Mouse (Mus musculus) left cerebral cortex, adult 11 months (tissue): ENCODE measurements around the gene Fam173a.
"Not testable (repeated sequence)": the region's sequence is repeated elsewhere in the genome, so short reads cannot be mapped to it uniquely, and the experiment has no call there.

Experiments used
- DNase-seq: peaks from one replicate; pipeline ENCODE4 v3.0.0; 2022; ENCODE audit warnings: low spot score

The Fam173a gene

GRCm38 (mm10) chr17:25760148-25760547 is 32.6 kb downstream of the Fam173a start:
- DNase-seq: no peak

GRCm38 (mm10) chr17:25757691-25758090 is 35.0 kb downstream of the Fam173a start:
- no peak for DNase-seq

- no peak for DNase-seq
These were observed 36.1 kb downstream of the Fam173a start for GRCm38 (mm10) chr17:25756378-25757242.

GRCm38 (mm10) chr17:25755627-25756377 is 36.9 kb downstream of the Fam173a start:
- DNase-seq: no peak

GRCm38 (mm10) chr17:25755086-25755485 is 37.6 kb downstream of the Fam173a start:
- no peak for DNase-seq

- no peak for DNase-seq
These were observed 38.5 kb downstream of the Fam173a start, which contains the start of gene Msln for GRCm38 (mm10) chr17:25754241-25754640. Msln (minus strand) TSS chr17:25754378.

GRCm38 (mm10) chr17:25751446-25751845 is 41.3 kb downstream of the Fam173a start:
- no peak for DNase-seq

- no peak for DNase-seq
These were observed 43.4 kb downstream of the Fam173a start for GRCm38 (mm10) chr17:25749314-25749713.

- DNase-seq: no peak
These were observed 44.5 kb downstream of the Fam173a start for GRCm38 (mm10) chr17:25748238-25748637.

GRCm38 (mm10) chr17:25744311-25744710 is 48.4 kb downstream of the Fam173a start:
- DNase-seq: no peak

- no peak for DNase-seq
These were observed 48.9 kb downstream of the Fam173a start for GRCm38 (mm10) chr17:25743831-25744230.

- not testable (repeated sequence) for DNase-seq
These were observed 51.2 kb downstream of the Fam173a start for GRCm38 (mm10) chr17:25741471-25741870.
